Mouse (Mus musculus) kidney, postnatal 36 days (tissue): ENCODE data around the gene Maf.
A peak's percentile ranks its signal among the peaks of the same experiment; 100 is the strongest.

Experiments used
- DNase-seq, 2 experiments: peaks; one replicate each; pipeline ENCODE4 v3.0.0; 2021 to 2022; ENCODE audit warnings: mixed read lengths in 2 of 2

The Maf gene

GRCm38 (mm10) chr8:115705591-115706110, 1.9 kb downstream of the Maf start:
- peak; percentile 45 to 69 for DNase-seq

GRCm38 (mm10) chr8:115703056-115703455, 4.5 kb downstream of the Maf start:
- no peak for DNase-seq

- DNase-seq: no peak
Observed at GRCm38 (mm10) chr8:115701001-115701400, 6.6 kb downstream of the Maf start.

GRCm38 (mm10) chr8:115699151-115699550, 8.4 kb downstream of the Maf start:
- peak; percentile 38 to 41 for DNase-seq

GRCm38 (mm10) chr8:115697410-115697809, 10.2 kb downstream of the Maf start:
- no peak for DNase-seq

GRCm38 (mm10) chr8:115696661-115697060, 10.9 kb downstream of the Maf start:
- DNase-seq: peak in 1 of 2 experiments; percentile 19

- DNase-seq: no peak
Observed at GRCm38 (mm10) chr8:115687349-115687748, 20.2 kb downstream of the Maf start.

- DNase-seq: no peak
Observed at GRCm38 (mm10) chr8:115683309-115683708, 24.3 kb downstream of the Maf start.

- DNase-seq: no peak
Observed at GRCm38 (mm10) chr8:115679539-115679938, 28.1 kb downstream of the Maf start.

- no peak for DNase-seq
Observed at GRCm38 (mm10) chr8:115664866-115665265, 42.7 kb downstream of the Maf start.

- peak in 1 of 2 experiments; percentile 7 for DNase-seq
Observed at GRCm38 (mm10) chr8:115650110-115650521, 57.5 kb downstream of the Maf start.

- DNase-seq: no peak
Observed at GRCm38 (mm10) chr8:115645139-115645538, 62.5 kb downstream of the Maf start.

GRCm38 (mm10) chr8:115641936-115642335, 65.7 kb downstream of the Maf start:
- no peak for DNase-seq

- no peak for DNase-seq
Observed at GRCm38 (mm10) chr8:115639951-115640350, 67.6 kb downstream of the Maf start.

GRCm38 (mm10) chr8:115636751-115637150, 70.8 kb downstream of the Maf start:
- no peak for DNase-seq
